Mouse (Mus musculus) adrenal gland, postnatal 10 days (tissue): ENCODE results near the gene Tpx2. TPM values are rescaled to one million over a fixed set of nuclear protein-coding genes. Genes with fewer than 3 reads are reported as not detected.

Experiments
- microRNA-seq: library from miRNA; unstranded; fragments of <30 nt; microRNA quantifications from one replicate; pipeline ENCODE4 v1.2.0, GENCODE M21; 2021
- total RNA-seq, 2 experiments: library from RNA; stranded (reverse); gene quantifications; 2 replicates each; pipeline ENCODE4 v1.2.3; 2021

Tpx2 gene
- total RNA-seq, 2 experiments from 2014 or later: 18.4 to 21.4 TPM

Small RNAs within 50 kb of the gene (microRNA-seq; reads per million reads assigned to microRNA genes)
- gene Mir5622: not detected

Other genes starting within 250 kb of the Tpx2 start
- gene Defb45, start 248.6 kb upstream of the Tpx2 start, total RNA-seq: not detected
- under 1 TPM in 1 of 2 experiments, not detected in 1; 0.73 TPM for gene Defb36, start 243.6 kb upstream of the Tpx2 start, total RNA-seq
- not detected for gene Defb25, start 224.9 kb upstream of the Tpx2 start, total RNA-seq
- gene Rem1, start 221.0 kb upstream of the Tpx2 start, total RNA-seq: 10 to 100 TPM in 1 of 2 experiments, 1 to 10 TPM in 1; 7.2 to 10.1 TPM
- 100 to 1,000 TPM; 105 to 125 TPM for gene H13, start 178.5 kb upstream of the Tpx2 start, total RNA-seq
- gene Mcts2, start 160.9 kb upstream of the Tpx2 start, total RNA-seq: 10 to 100 TPM; 24.5 to 26.7 TPM
- gene Id1, start 111.7 kb upstream of the Tpx2 start, total RNA-seq: 100 to 1,000 TPM; 112 to 182 TPM
- gene Cox4i2, start 93.8 kb upstream of the Tpx2 start, total RNA-seq: 1 to 10 TPM; 8.0 to 8.3 TPM
- 10 to 100 TPM; 49.3 to 56.2 TPM for gene Bcl2l1, start 16.2 kb upstream of the Tpx2 start, total RNA-seq
- gene Mylk2, start 63.4 kb downstream of the Tpx2 start, total RNA-seq: 1 to 10 TPM; 3.1 to 6.3 TPM
- 1 to 10 TPM; 5.4 to 5.7 TPM for gene Foxs1, start 85.2 kb downstream of the Tpx2 start, total RNA-seq
- 1 to 10 TPM; 3.1 to 4.3 TPM for gene Dusp15, start 103.7 kb downstream of the Tpx2 start, total RNA-seq
- gene Ttll9, start 114.5 kb downstream of the Tpx2 start, total RNA-seq: under 1 TPM; 0.27 to 0.79 TPM
- gene Pdrg1, start 167.5 kb downstream of the Tpx2 start, total RNA-seq: 10 to 100 TPM; 88.4 to 94.3 TPM
- gene Xkr7, start 183.9 kb downstream of the Tpx2 start, total RNA-seq: 1 to 10 TPM; 1.3 to 1.5 TPM
- 10 to 100 TPM; 15.8 to 23.7 TPM for gene Ccm2l, start 218.0 kb downstream of the Tpx2 start, total RNA-seq